Mouse (Mus musculus) adrenal gland, postnatal 10 days (tissue): ENCODE data around the gene Rpusd1. TPM values are rescaled to one million over a fixed set of nuclear protein-coding genes. Genes with fewer than 3 reads are reported as not detected.

Experiments used
- DNase-seq: peaks from one replicate; pipeline ENCODE4 v3.0.0; 2021; ENCODE audit warnings: mixed read lengths
- long read RNA-seq, 2 experiments: library from polyadenylated mRNA; stranded (forward); transcript quantifications; one replicate each; pipeline ENCODE4 v2.0.0; 2021
- total RNA-seq, 2 experiments: library from RNA; stranded (reverse); gene quantifications; 2 replicates each; pipeline ENCODE4 v1.2.3; 2021

Rpusd1 gene
- total RNA-seq = 10 to 100 TPM in 1 of 2 experiments, 1 to 10 TPM in 1; 9.5 to 11.0 TPM
- long read RNA-seq, experiment 1, transcript Rpusd1-201 (6 exons, 1,745 nt) = major isoform, 6 of 11 reads
- long read RNA-seq, experiment 1, partial matches to known transcripts = 4 of 11 reads
- long read RNA-seq, experiment 1, other reads (novel, unspliced or antisense) = 1 of 11 reads
- long read RNA-seq, experiment 2, transcript Rpusd1-201 (6 exons, 1,745 nt) = major isoform, 6 of 14 reads
- long read RNA-seq, experiment 2, partial matches to known transcripts = 2 of 14 reads
- long read RNA-seq, experiment 2, other reads (novel, unspliced or antisense) = 1 of 14 reads

GRCm38 (mm10) chr17:25727265-25728008 lies at the start of gene Rpusd1, which contains the start of gene Chtf18:
Gene Rpusd1 (plus strand): TSS chr17:25727670.
Gene Chtf18 (minus strand): TSS chr17:25727419.
- peak; percentile 98 for DNase-seq

DNA sequence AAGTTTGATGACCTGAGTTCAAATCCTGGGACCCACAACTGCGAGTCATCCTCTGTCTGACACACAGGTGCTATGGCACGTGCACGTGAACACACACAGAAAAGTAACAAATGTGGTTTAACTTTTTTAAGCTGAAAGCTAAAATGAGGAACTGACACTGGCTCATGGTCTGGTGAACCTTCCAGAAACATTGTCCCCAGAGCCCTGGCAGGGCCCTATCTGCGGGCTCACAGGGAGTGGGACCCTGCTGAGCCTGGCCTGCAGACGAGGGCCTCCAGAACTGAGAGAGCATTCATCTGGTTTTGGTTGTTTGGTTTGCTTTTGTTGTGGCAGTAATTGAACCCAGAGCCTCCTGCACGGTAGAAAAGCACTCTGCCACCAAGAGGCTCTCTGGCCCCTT lies 49.5 kb upstream of the Rpusd1 start:
- no peak for DNase-seq

- no peak for DNase-seq
Measured at GRCm38 (mm10) chr17:25679818-25680217, 47.7 kb upstream of the Rpusd1 start.

DNA sequence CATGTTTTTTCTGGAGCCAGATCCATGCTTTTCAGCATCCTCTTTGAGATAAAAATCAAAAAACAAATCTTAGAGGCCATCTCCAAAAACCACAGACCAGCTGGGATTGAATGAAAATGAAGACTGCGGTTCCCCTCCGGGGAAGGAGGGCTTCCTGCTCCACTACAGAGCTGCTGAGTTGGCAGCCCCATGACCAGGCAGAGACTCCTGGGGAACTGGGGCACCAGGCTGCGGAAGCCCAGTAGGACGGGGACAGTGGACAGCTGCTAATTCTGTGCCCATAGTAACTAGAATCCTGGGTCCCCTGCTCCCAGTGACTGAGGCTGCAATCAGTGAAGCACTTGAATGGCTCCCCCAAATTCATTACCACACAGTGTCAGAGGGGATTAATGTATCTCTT lies 45.8 kb upstream of the Rpusd1 start:
- no peak for DNase-seq

DNA sequence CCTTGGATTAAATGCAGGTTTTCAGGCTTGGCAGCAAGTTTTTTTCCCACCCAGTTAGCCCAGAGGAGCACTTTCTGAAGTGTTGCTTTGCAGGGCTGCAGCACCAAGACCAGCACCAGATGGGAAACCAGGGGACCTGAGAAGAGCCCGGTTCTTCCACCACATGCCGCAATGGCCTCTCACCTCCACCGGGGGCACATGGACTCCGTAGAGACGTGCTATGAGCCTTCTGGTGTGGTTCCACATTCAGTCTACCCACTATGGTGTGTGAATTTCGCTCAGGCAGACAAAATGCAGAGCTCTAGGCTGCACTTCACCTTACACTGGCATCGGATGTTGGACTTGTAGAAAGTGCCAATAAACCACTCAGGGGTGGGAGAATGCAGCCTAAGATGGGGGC lies 41.1 kb upstream of the Rpusd1 start:
- peak; percentile 21 for DNase-seq

GRCm38 (mm10) chr17:25688922-25689321 lies 38.5 kb upstream of the Rpusd1 start:
- no peak for DNase-seq

GRCm38 (mm10) chr17:25696263-25696662 lies 31.2 kb upstream of the Rpusd1 start:
- no peak for DNase-seq

DNA sequence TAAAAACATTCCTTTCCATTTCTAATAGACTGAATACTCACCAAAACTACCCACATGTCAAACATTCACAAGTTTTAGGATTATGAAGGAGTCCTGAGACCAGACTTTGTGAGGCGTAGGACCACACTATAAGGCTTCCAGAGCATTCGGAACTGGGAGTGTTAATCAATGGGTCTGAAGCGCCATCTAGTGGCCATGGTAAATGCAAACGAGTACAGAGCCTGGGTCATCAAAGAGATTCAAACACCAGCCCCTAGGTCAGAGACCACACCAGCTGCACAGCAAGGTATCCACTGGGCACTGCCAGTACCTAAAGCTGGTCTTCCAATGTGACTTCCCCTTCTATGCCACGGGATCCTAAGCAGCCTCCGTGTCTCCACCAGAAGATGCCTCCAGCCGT lies 29.0 kb upstream of the Rpusd1 start:
- DNase-seq = peak; percentile 83

GRCm38 (mm10) chr17:25700863-25701496 lies 26.5 kb upstream of the Rpusd1 start:
- DNase-seq = no peak

GRCm38 (mm10) chr17:25709994-25710393 lies 17.5 kb upstream of the Rpusd1 start:
- no peak for DNase-seq

DNA sequence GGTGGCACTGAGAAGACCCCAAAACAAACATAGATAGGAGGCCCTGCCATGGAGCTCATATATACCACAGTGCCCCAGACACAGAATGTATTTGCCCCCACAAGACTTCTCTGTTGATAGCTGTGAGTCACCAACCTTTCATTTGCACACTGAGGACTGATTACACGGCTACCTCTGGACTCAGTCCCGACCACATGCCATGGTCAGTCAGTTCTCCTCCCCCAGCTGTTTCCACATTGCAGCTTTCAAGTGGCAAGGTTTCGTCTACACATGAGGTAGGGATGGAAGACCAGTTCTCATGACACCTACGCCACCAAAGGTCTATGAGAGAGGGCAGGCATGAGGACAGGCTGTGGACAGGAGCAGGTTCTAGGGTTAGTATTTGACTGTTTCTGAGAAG lies 16.3 kb upstream of the Rpusd1 start:
- no peak for DNase-seq

GRCm38 (mm10) chr17:25715627-25716026 lies 11.8 kb upstream of the Rpusd1 start:
- DNase-seq = no peak

DNA sequence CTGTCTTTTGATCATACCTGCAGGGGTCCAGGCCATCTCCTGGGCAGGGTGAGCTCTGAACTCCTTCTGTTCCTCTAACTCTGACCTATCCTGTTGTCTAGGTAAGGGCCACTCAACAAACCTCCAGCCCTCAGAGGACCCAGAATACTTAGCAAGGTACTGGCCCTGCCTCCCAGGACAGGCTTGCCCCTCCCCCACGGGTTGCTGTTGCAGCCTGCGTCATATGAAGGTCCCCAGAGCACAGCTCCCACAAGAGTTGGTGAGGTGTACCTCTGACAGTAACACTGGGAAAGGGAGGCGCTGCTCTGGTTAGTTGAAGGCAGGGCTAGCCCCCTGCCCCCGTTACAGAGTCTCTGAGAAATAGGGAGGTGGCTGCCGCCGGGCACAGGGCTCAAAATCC lies 11.3 kb upstream of the Rpusd1 start:
- no peak for DNase-seq

GRCm38 (mm10) chr17:25716711-25717637 lies 10.5 kb upstream of the Rpusd1 start, which contains the start of gene Gng13:
Gene Gng13 (plus strand): TSS chr17:25717171.
- DNase-seq = peak; percentile 46

DNA sequence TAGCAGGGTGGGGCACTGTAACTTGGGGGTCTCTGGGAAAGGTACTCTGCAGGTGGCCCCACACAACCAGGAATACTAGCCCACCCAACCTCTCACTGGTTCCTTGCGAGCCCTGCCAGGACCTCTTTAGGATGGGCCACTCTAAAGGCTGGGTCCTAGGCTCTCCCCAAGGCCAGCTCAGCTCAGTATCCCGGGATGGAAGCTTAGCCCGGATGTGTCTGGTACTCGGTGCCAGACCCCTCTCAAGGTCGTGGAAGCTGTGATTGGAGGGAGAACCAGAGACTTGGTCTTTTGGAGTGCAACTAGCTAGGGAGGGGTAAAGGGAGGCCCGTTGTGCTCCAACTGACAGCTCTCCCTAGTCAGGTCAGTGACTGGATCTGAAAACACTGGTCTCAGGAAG lies 9.8 kb upstream of the Rpusd1 start:
- no peak for DNase-seq

DNA sequence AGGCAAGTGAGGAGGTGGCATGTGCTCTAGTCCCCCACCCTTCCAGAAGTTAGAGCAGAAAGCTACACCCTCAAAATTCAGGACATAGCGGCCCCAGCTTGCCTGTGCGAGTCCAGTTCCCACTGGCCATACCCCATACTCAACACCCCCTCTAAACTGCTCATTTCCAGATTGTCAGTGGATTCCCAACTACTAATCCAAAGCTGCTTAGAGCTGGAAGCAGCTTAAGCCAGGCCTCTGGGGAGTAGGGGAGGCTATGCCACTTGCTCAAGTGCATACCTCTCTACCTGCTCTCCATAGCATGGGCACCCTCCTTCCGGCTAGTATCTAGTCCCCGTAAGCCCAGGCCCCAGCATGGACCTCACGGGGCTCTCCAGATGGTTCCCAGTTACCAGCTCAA lies 6.0 kb upstream of the Rpusd1 start:
- DNase-seq = no peak

DNA sequence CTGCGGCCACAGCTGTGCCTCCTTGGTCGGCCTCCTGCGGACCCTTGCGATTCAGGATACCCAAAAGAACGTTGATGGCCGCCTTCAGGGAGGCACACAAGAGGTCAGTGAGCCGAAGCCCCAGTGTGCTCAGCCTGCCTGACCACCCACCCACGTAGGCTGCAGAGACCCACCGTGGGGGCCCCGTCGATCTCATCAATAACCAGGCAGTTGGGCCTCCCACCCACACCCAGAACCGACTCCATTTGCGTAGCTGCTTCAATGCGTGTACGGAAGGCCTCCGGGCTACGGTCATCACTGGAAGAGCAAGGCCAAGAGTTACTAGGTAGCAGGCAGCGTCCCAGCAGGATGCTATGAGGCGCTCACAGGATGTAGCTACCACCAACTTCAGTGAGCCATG lies 4.0 kb upstream of the Rpusd1 start:
- DNase-seq = no peak

DNA sequence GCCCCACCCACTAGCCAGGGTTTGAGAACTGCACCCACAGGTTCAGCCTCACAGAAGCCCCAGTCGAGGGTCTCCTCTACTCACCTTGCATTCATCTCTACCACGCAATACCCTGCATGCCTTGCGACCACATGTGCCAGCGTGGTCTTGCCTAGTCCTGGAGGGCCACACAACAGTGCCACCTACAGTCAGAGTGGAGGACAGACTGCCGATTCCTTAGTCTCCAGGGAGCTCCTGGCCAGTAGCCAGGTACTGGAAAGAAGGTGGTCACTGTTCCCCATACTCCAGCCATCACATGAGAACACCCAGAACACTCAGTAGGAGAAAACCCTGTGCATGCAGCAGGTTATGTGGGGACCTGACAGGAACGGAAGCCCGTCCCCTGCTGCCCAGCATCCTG lies 3.6 kb upstream of the Rpusd1 start:
- DNase-seq = no peak

GRCm38 (mm10) chr17:25725264-25725663 lies 2.2 kb upstream of the Rpusd1 start:
- DNase-seq = no peak

- DNase-seq = peak; percentile 47
Measured at GRCm38 (mm10) chr17:25728009-25728270, 470 bp downstream of the Rpusd1 start.

DNA sequence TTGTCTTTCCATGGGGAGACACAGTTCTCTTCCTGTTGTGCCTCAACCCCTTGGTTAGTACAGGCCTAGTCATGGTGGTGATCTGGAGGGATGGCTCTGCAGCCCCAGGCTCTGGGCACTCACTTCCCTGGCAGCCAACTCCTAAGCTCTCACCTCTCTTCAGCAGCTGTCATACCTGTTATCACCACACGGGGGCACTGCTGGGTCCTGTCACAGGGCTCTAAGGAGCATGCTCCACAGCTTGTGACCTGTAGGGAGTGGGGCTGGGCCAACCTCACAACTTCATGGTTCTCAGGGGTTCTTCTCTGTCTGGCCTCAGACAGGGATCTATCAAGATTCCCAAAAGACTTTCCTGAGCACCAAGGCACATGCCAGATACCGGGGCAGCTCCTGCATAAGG lies 4.6 kb downstream of the Rpusd1 start:
- DNase-seq = peak; percentile 93

DNA sequence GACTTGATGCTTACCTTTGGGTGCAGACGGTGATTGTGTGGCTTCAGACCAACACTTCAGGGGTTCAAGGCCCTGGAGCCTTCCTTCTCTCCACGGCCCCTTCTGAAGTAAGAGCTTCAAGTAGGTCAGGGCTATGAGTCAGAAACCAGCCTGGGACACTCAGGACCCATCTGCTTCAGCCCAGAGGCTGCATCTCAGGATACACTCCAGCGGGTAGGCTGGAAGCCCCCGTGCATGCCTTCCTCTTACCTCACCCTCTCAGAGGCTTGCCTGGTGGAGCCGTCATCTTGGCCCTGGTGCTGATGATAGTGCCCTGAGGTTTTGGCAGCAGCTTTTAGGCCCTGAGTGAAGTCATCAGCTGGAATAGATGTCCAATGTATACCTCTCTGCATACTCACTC lies 7.8 kb downstream of the Rpusd1 start:
- no peak for DNase-seq
